Mouse (Mus musculus): ENCODE data around the gene AI661453.

- TF ChIP-seq POLR2A (IDR thresholded peaks at IDR 0.05; ENCODE audit: borderline replicate concordance, insufficient read depth, low read length): no peak
- no peak for TF ChIP-seq CTCF (IDR thresholded peaks at IDR 0.05; ENCODE audit: borderline replicate concordance, insufficient read depth, low read depth, low read length)
These were observed 76.8 kb downstream of the AI661453 start for GRCm38 (mm10) chr17:47512956-47513775.
